Mouse (Mus musculus) retina, embryonic 14.5 days (tissue): ENCODE measurements at regions not wholly inside any gene's neighbourhood (a gene's known extent, or its start where the extent isn't known, plus 50 kb on each side); places are given as distances from the start of the nearest gene placed in this dataset.

Experiments used
- DNase-seq: peaks from one replicate; pipeline ENCODE4 v3.0.0-alpha.2; 2015; ENCODE audit warnings: low spot score

DNA sequence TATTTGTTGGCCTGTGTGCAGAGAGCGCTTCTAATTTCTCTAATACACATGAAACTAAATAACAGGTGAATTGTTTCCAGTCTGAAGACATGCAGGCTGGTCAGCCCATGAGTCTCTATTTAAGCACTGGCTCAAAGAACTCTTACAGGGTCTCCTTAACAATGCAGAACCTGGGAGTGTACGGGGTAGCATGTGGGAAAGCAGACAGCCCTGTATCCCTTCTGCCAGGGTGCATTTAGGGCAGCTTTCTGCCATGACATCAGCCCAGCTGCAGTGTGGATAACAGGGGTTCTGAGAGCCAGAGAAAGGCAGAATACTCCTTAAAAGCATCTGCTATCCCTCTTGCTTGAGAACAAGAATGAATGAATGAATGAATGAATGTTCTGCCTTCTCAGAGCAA, 164.7 kb downstream of the Grb14 start:
- DNase-seq, result peak; percentile 32

GRCm38 (mm10) chr2:64853918-64854317, 170.9 kb downstream of the Grb14 start:
- peak; percentile 93 for DNase-seq

- DNase-seq, result peak; percentile 47
These were observed 171.9 kb downstream of the Grb14 start for GRCm38 (mm10) chr2:64852913-64853312.

DNA sequence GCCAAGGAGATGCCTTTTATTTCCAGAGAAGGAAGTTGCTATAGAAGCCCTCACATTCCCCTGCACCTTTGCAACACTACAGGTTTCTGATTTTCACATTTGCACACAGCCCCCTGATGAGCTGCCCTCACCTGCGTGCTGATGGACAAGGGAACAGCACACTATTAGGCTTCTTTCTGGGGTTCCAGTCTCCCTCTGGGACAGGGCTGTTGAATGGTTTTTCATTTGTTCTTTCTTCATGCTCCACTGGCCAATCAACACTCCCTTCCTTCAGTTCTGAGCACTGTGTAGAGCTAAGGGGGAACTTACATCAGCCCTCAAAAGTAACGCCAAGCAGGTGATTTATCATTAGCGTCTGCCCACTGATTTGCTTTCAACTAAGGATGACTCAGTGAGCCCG, 173.7 kb downstream of the Grb14 start:
- peak; percentile 69 for DNase-seq

DNA sequence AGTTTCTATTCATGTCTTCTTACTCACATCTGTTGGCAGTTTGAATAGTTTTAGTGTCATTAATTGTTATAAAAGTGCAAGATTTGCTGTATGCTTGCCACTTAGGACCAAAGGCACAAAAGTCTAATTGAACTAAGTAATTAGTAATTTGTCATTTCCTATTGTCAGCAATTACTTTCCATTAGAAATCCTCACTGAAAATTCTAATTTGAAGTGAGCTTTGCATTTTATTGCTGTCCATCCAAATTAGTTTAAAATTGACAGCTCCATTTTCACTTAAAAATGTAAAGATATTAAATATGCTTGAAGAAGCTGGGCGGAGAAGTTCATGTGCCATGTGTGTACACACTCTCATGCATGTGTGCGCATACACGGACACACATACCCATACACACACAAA, 174.1 kb downstream of the Grb14 start:
- DNase-seq, result peak; percentile 77

DNA sequence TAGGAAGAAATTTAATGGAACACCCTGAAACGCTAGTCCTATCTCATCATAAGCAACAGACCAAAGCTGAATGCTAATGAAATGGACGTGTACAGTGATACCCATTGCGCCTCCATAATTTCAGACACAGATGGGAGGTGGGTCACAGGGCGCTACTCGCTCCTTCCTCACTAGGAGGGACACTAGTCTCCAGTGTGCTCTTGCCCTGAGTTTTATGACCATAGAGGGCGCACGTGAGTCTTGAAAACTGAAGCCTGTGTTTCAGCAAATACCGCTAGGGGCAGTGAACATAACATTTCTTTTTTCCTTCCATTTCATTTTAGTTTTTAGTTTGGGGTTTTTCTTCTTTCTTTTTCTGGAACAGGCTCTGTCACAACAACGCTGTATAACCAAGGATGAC, 200.3 kb downstream of the Grb14 start:
- peak; percentile 34 for DNase-seq

DNA sequence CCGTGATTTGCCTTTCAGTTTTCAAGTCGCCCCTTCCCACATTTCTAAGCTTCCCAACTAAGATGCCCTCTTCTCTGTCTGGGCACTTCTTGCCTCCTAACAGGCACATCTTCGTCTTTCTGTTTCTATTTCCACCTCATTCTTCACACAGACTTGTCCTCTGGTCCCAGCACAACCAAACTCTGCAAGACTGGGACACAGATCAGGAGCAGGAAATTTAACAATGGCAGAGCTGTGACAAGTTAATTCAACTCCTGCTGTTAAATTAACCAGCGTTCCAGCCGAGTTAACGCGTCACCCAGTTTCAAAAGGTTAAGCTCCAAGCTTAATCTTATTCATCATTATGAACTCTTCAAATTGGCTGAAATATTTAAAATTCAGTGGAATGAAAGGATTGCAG, 200.9 kb downstream of the Grb14 start:
- DNase-seq, result peak; percentile 27

DNA sequence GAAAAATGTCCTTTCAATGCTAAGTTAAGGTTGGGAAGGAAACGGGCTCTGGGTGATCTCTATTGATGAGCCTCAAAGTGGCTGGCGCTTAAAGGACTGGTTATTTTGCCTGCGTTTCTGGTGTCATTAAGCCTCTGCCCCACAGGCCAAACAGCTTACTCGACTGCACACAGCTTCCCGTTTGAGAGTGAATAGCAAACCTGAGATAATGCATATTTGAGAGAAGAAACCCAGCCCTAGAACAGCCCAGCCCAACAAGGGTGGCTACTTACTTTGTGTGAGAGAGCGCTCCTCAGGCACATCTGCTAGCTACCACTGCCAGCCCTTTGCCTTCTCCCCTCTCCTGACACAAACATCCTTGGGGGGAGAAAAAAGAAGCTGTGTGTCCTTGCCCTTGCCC, 201.7 kb downstream of the Grb14 start:
- DNase-seq, result peak; percentile 27

- DNase-seq, result no peak
These were observed 206.6 kb downstream of the Grb14 start for GRCm38 (mm10) chr2:64818159-64818558.
